Mouse (Mus musculus) erythroblast, embryonic 14.5 days (primary cell): ENCODE measurements around the gene Mrps18b. TPM values are rescaled to one million over a fixed set of nuclear protein-coding genes. Genes with fewer than 3 reads are reported as not detected.
"Not testable (repeated sequence)": the region's sequence is repeated elsewhere in the genome, so short reads cannot be mapped to it uniquely, and the experiment has no call there.

ENCODE experiments used
- H3K27me3 ChIP-seq: 2 replicates; pipeline ENCODE4 v1.6.1; 2012; ENCODE audit warnings: inconsistent platforms; ENCODE audit not compliant: control insufficient read depth
- H3K36me3 ChIP-seq: 2 replicates; pipeline ENCODE4 v1.6.1; 2012; ENCODE audit warnings: mild to moderate bottlenecking, inconsistent platforms; ENCODE audit not compliant: control insufficient read depth
- H3K4me1 ChIP-seq: 2 replicates; pipeline ENCODE4 v1.6.1; 2012; ENCODE audit warnings: inconsistent platforms; ENCODE audit not compliant: control insufficient read depth
- H3K4me3 ChIP-seq: replicated peaks from 2 replicates; pipeline ENCODE3; 2012; ENCODE audit warnings: moderate library complexity, mild to moderate bottlenecking, inconsistent platforms
- H3K9me3 ChIP-seq: 2 replicates; pipeline ENCODE4 v1.6.1; 2012; ENCODE audit warnings: low read length, inconsistent platforms, mixed read lengths; ENCODE audit not compliant: control insufficient read depth
- GATA1 ChIP-seq: IDR thresholded peaks from 2 replicates; pipeline ENCODE4 v1.6.1; 2012; ENCODE audit warnings: low read length, inconsistent platforms, mixed read lengths
- TAL1 ChIP-seq: IDR thresholded peaks from 3 replicates; pipeline ENCODE4 v1.6.1; 2012; ENCODE audit warnings: low read length, inconsistent platforms, mixed read lengths
- polyA plus RNA-seq: library from polyadenylated mRNA; stranded (reverse); fragments of >175 nt; gene quantifications from 2 replicates; pipeline ENCODE4 v1.2.3, GENCODE M21; 2012

The Mrps18b gene
- 0.45 and 0.85 TPM in 2 replicates for polyA plus RNA-seq

- Histone ChIP-seq H3K4me3 (peak within 1 kb of the TSS; percentile 73), H3K36me3 (peaks cover 65% of the 10 kb centered on the region), H3K27me3 (no peaks in the 10 kb centered on the region), H3K4me1 (peaks cover 63% of the 10 kb centered on the region), H3K9me3 (no peaks in the 10 kb centered on the region)
- TF ChIP-seq TAL1 (no peak), GATA1 (no peak; the same call in 1 of the 2 replicates)
These were observed at the start of gene Mrps18b, which contains the start of gene Ppp1r10 for GRCm38 (mm10) chr17:35916297-35917142. TSS of gene Mrps18b (minus strand) at chr17:35916389. TSS of gene Ppp1r10 (plus strand) at chr17:35916434.

GRCm38 (mm10) chr17:35963279-35963678 is 47.1 kb upstream of the Mrps18b start:
- H3K36me3 ChIP-seq = peaks cover 93% of the 10 kb centered on the region
- H3K4me1 ChIP-seq = peaks cover 27% of the 10 kb centered on the region
- H3K27me3 ChIP-seq = no peaks in the 10 kb centered on the region
- no peaks in the 10 kb centered on the region for H3K9me3 ChIP-seq
- H3K4me3 ChIP-seq = no peak overlapping the region
- TF ChIP-seq GATA1 (no peak), TAL1 (no peak)

- H3K36me3 ChIP-seq = peaks cover 88% of the 10 kb centered on the region
- TF ChIP-seq TAL1 (no peak), GATA1 (no peak)
- no peaks in the 10 kb centered on the region for H3K27me3 ChIP-seq
- no peak overlapping the region for H3K4me3 ChIP-seq
- peaks cover 4% of the 10 kb centered on the region for H3K4me1 ChIP-seq
- H3K9me3 ChIP-seq = no peaks in the 10 kb centered on the region
These were observed 42.5 kb upstream of the Mrps18b start for GRCm38 (mm10) chr17:35958533-35959223.

- TF ChIP-seq TAL1 (no peak), GATA1 (no peak)
- Histone ChIP-seq H3K4me1 (no peaks in the 10 kb centered on the region), H3K9me3 (no peaks in the 10 kb centered on the region), H3K36me3 (peaks cover 55% of the 10 kb centered on the region), H3K4me3 (no peak overlapping the region), H3K27me3 (no peaks in the 10 kb centered on the region)
These were observed 38.5 kb upstream of the Mrps18b start for GRCm38 (mm10) chr17:35954665-35955064.

GRCm38 (mm10) chr17:35952559-35952958 is 36.4 kb upstream of the Mrps18b start:
- H3K4me3 ChIP-seq, H3K4me1 ChIP-seq, H3K27me3 ChIP-seq, H3K9me3 ChIP-seq: not testable (repeated sequence)
- peaks cover 34% of the 10 kb centered on the region for H3K36me3 ChIP-seq

GRCm38 (mm10) chr17:35950946-35951345 is 34.8 kb upstream of the Mrps18b start:
- H3K4me3 ChIP-seq, H3K4me1 ChIP-seq, H3K9me3 ChIP-seq, H3K27me3 ChIP-seq: not testable (repeated sequence)
- peaks cover 17% of the 10 kb centered on the region for H3K36me3 ChIP-seq

- Histone ChIP-seq H3K27me3 (no peaks in the 10 kb centered on the region), H3K4me1 (no peaks in the 10 kb centered on the region), H3K4me3 (no peak overlapping the region), H3K36me3 (no peaks in the 10 kb centered on the region), H3K9me3 (peaks cover 2% of the 10 kb centered on the region; the same call in 1 of the 2 replicates)
- TF ChIP-seq GATA1 = no peak
These were observed 23.8 kb upstream of the Mrps18b start for GRCm38 (mm10) chr17:35939941-35940340.

- peaks cover 2% of the 10 kb centered on the region; the same call in 1 of the 2 replicates for H3K9me3 ChIP-seq
These were observed 22.9 kb upstream of the Mrps18b start for GRCm38 (mm10) chr17:35939108-35939507.

GRCm38 (mm10) chr17:35937700-35938348 is 21.6 kb upstream of the Mrps18b start:
- no peaks in the 10 kb centered on the region for H3K27me3 ChIP-seq
- no peaks in the 10 kb centered on the region for H3K36me3 ChIP-seq
- no peaks in the 10 kb centered on the region for H3K4me1 ChIP-seq
- peaks cover 2% of the 10 kb centered on the region; the same call in 1 of the 2 replicates for H3K9me3 ChIP-seq
- no peak for TF ChIP-seq GATA1
- no peak for TF ChIP-seq TAL1
- no peak overlapping the region for H3K4me3 ChIP-seq

More at GRCm38 (mm10) chr17:35939108-35939507, 22.9 kb upstream of the Mrps18b start:
- no peaks in the 10 kb centered on the region for H3K36me3 ChIP-seq
- no peak for TF ChIP-seq TAL1
- TF ChIP-seq GATA1 = no peak
- H3K4me1 ChIP-seq = no peaks in the 10 kb centered on the region
- H3K4me3 ChIP-seq = no peak overlapping the region
- no peaks in the 10 kb centered on the region for H3K27me3 ChIP-seq

- not testable (repeated sequence) for H3K9me3 ChIP-seq, H3K27me3 ChIP-seq, H3K4me3 ChIP-seq, H3K4me1 ChIP-seq
- peaks cover 14% of the 10 kb centered on the region for H3K36me3 ChIP-seq
These were observed 19.6 kb upstream of the Mrps18b start for GRCm38 (mm10) chr17:35935763-35936162.
